Mouse (Mus musculus) gonadal fat pad, adult 2 months (tissue): ENCODE measurements around the gene Tceal5. TPM values are rescaled to one million over a fixed set of nuclear protein-coding genes. Genes with fewer than 3 reads are reported as not detected.
"Not testable (repeated sequence)": the region's sequence is repeated elsewhere in the genome, so short reads cannot be mapped to it uniquely, and the experiment has no call there.

Experiments used
- DNase-seq: peaks from one replicate; pipeline ENCODE4 v3.0.0-alpha.2; 2012; ENCODE audit warnings: low read depth
- polyA plus RNA-seq: library from polyadenylated mRNA; depleted of rRNA; stranded (reverse); fragments of >200 nt; gene quantifications from 2 replicates; pipeline ENCODE4 v1.2.3, GENCODE M21; 2012; rRNA removed

Gene Tceal5
- 0.22 and 0.74 TPM in 2 replicates for polyA plus RNA-seq

GRCm38 (mm10) chrX:136203664-136204066, at the start of gene Tceal5:
Gene Tceal5, minus strand, starts transcription at chrX:136203876.
- DNase-seq = no peak

- no peak for DNase-seq
Measured at GRCm38 (mm10) chrX:136252023-136252729, 48.5 kb upstream of the Tceal5 start.

GRCm38 (mm10) chrX:136249671-136250070, 46.0 kb upstream of the Tceal5 start:
- no peak for DNase-seq

GRCm38 (mm10) chrX:136248811-136249210, 45.1 kb upstream of the Tceal5 start:
- DNase-seq = no peak

GRCm38 (mm10) chrX:136245521-136246071, 41.9 kb upstream of the Tceal5 start:
- no peak for DNase-seq

- DNase-seq = no peak
Measured at GRCm38 (mm10) chrX:136244574-136245229, 41.0 kb upstream of the Tceal5 start, which contains the start of gene Tceal9. Gene Tceal9, plus strand, starts transcription at chrX:136245079.

- DNase-seq = no peak
Measured at GRCm38 (mm10) chrX:136243181-136243580, 39.5 kb upstream of the Tceal5 start.

GRCm38 (mm10) chrX:136238118-136238517, 34.4 kb upstream of the Tceal5 start:
- DNase-seq = no peak

GRCm38 (mm10) chrX:136227768-136228167, 24.1 kb upstream of the Tceal5 start:
- DNase-seq = no peak

- no peak for DNase-seq
Measured at GRCm38 (mm10) chrX:136223714-136224113, 20.0 kb upstream of the Tceal5 start.

- DNase-seq = no peak
Measured at GRCm38 (mm10) chrX:136216303-136216702, 12.6 kb upstream of the Tceal5 start.

GRCm38 (mm10) chrX:136214729-136215677, 11.3 kb upstream of the Tceal5 start, which contains the start of the genes Tceal7 and Bex1:
Gene Tceal7, plus strand, starts transcription at chrX:136214779.
Gene Bex1, minus strand, starts transcription at chrX:136215513.
- DNase-seq = not testable (repeated sequence)

- no peak for DNase-seq
Measured at GRCm38 (mm10) chrX:136213396-136213795, 9.7 kb upstream of the Tceal5 start.

GRCm38 (mm10) chrX:136204406-136204805, 730 bp upstream of the Tceal5 start:
- DNase-seq = no peak

GRCm38 (mm10) chrX:136203257-136203656, 419 bp downstream of the Tceal5 start:
- DNase-seq = no peak

- no peak for DNase-seq
Measured at GRCm38 (mm10) chrX:136196873-136197272, 6.8 kb downstream of the Tceal5 start.

GRCm38 (mm10) chrX:136195193-136195944, 8.3 kb downstream of the Tceal5 start:
- DNase-seq = no peak

GRCm38 (mm10) chrX:136183107-136183506, 20.6 kb downstream of the Tceal5 start:
- DNase-seq = no peak

GRCm38 (mm10) chrX:136180897-136181553, 22.7 kb downstream of the Tceal5 start:
- DNase-seq = no peak

- DNase-seq = no peak
Measured at GRCm38 (mm10) chrX:136172786-136173185, 30.9 kb downstream of the Tceal5 start.
